In the genomic region with DNA sequence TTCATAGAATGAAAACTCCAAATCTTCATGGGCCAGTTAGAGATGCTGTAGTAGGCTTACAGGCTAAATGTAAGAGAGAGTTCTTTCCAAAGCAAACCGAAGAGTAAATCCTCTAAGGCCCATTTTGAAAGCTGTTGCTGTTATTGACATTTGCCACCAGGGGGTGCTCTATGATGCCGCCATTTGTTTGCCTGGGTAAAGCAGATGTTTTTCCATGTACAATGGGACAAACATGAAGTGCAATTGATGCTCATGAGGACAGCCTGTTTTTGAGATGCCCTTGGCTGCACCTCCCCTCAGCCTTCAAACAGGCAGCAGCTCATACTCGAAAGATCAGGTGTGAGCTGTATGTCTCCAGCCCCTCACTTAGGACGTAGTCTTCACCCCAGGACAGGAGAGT, we compare ENCODE assay signal across 9 mouse cellular contexts.
A peak's percentile ranks its signal among the peaks of the same experiment; 100 is the strongest.
DNase-seq lines count a peak whose midpoint lies in the region; ATAC-seq and TF ChIP-seq lines count a peak whose summit lies in the region.
"Had no signal": no experiment of that assay in that cellular context is flagged by ENCODE, and none has a peak within 500 bp of the region (broad histone marks: within the 10 kb centered on the region; RNA-seq: fewer than 3 reads in every experiment).

No protein-coding gene starts in this region.

- H3K36me3 ChIP-seq in liver, adult 2 months (ENCODE audit: control insufficient read depth, insufficient read depth, low read length) = no peaks in the 10 kb centered on the region
- no peaks in the 10 kb centered on the region for H3K36me3 ChIP-seq in liver, embryonic 11.5 days (ENCODE audit: control insufficient read depth, insufficient read depth, low read length)
- H3K36me3 ChIP-seq: hindbrain, embryonic 15.5 days had no signal

- no peak overlapping the region for H3K4me2 ChIP-seq in liver, embryonic 11.5 days
- H3K4me2 ChIP-seq: hindbrain, embryonic 15.5 days had no signal

- intact Hi-C loops in heart, postnatal 14 days (cut with DNase I) = loop anchor here (2.0 to 5.0 kb wide), 4 partner anchors 103 to 990 kb away; no protein-coding TSS in a partner anchor

- WGBS in liver, adult 2 months = 39% methylated on average over 4 of the region's 4 CpGs
- WGBS in liver, embryonic 11.5 days = 46% methylated on average over 4 of the region's 4 CpGs

- no peak for ATAC-seq in liver, embryonic 11.5 days (replicated peaks; ENCODE audit: low FRiP score)
- ATAC-seq in megakaryocyte, adult 5-6 weeks (ENCODE audit: poor library complexity, severe bottlenecking) = peak; percentile 39; the same call in 1 of the 2 replicates

- H3K27me3 ChIP-seq in liver, adult 2 months (ENCODE audit: control insufficient read depth, insufficient read depth, low read length) = peaks cover 9% of the 10 kb centered on the region; the same call in 1 of the 2 replicates
- H3K27me3 ChIP-seq in liver, embryonic 11.5 days (replicated peaks; ENCODE audit: control insufficient read depth, insufficient read depth, low read length) = peaks cover 36% of the 10 kb centered on the region

- no peak overlapping the region for H3K9ac ChIP-seq in liver, adult 2 months (ENCODE audit: low read depth, low read length)
- no peak overlapping the region for H3K9ac ChIP-seq in liver, embryonic 11.5 days (ENCODE audit: low read depth, low read length)
- H3K9ac ChIP-seq: hindbrain, embryonic 15.5 days had no signal

- peaks cover 6% of the 10 kb centered on the region for H3K4me1 ChIP-seq in liver, adult 2 months (ENCODE audit: control insufficient read depth, insufficient read depth, low read length)
- no peaks in the 10 kb centered on the region for H3K4me1 ChIP-seq in liver, embryonic 11.5 days (replicated peaks; ENCODE audit: control insufficient read depth, insufficient read depth, low read length)

- peak; percentile 66 for DNase-seq in cerebellum, adult 8-10 months
- DNase-seq in cerebellum, adult 11-12 months = no peak
- peak; percentile 31 for DNase-seq in liver, adult 2 months (ENCODE audit: extremely low read depth, low read depth, low spot score)
- no peak for DNase-seq in liver, embryonic 11.5 days (ENCODE audit: low spot score)
- DNase-seq in adrenal gland, postnatal 36 days = peak; percentile 47 to 64
- peak; percentile 58 to 73 for DNase-seq in heart, postnatal 14 days
- peak; percentile 52 for DNase-seq in thymus, postnatal 25 days

- H3K4me3 ChIP-seq in liver, adult 2 months (ENCODE audit: insufficient read depth, low read depth, low read length) = no peak overlapping the region
- H3K4me3 ChIP-seq in liver, embryonic 11.5 days (ENCODE audit: low read depth, low read length) = no peak overlapping the region
- H3K4me3 ChIP-seq: hindbrain, embryonic 15.5 days had no signal

- H3K27ac ChIP-seq in liver, adult 2 months (replicated peaks; ENCODE audit: insufficient read depth, low read depth, low read length) = no peak overlapping the region
- no peak overlapping the region for H3K27ac ChIP-seq in liver, embryonic 11.5 days (ENCODE audit: low read depth, low read length)
- H3K27ac ChIP-seq: hindbrain, embryonic 15.5 days had no signal

- TF ChIP-seq CTCF in liver, adult 2 months (IDR thresholded peaks at IDR 0.05; ENCODE audit: low read depth, low read length) = peak; percentile 41

- no peaks in the 10 kb centered on the region for H3K79me2 ChIP-seq in liver, adult 2 months (ENCODE audit: control insufficient read depth, insufficient read depth, low read length)

- no peak for TF ChIP-seq POLR2A in liver, adult 2 months (IDR thresholded peaks at IDR 0.05; ENCODE audit: extremely low read depth, insufficient read depth, low read length)

- no peaks in the 10 kb centered on the region for H3K9me3 ChIP-seq in liver, embryonic 11.5 days (ENCODE audit: control insufficient read depth, low read length)
- H3K9me3 ChIP-seq: hindbrain, embryonic 15.5 days had no signal

Comparison
In these comparisons a context has a peak if more than half of its experiments do, and no peak if none do; other contexts are left out.
1. DNase-seq: peak in cerebellum, adult 8-10 months (single experiment), liver, adult 2 months (single experiment), adrenal gland, postnatal 36 days (2 of 2), heart, postnatal 14 days (2 of 2) and thymus, postnatal 25 days (single experiment); none in cerebellum, adult 11-12 months (single experiment) and liver, embryonic 11.5 days (single experiment).